Mouse (Mus musculus): ENCODE results near the gene Tarbp2.

DNA sequence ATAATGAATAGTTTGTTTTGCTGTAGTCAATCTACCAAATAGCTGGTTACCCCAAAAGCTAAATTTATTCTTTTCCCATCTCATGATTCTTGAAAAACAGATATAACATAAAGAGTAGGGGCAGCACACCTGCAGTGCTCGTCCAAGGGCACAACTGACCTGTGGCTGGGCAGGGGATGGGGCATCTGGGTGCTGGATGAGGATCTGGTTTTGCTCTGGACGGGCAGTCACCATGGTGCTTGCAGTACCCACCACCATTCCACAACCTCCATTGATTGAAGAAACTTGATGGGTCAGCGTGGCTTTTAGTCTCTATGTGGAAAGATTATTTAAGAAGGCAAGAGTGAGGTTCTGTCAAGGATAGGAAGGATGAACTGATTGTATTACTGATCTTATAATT lies 28.3 kb downstream of the Tarbp2 start:
- TF ChIP-seq CTCF (IDR thresholded peaks at IDR 0.05; ENCODE audit: control insufficient read depth, insufficient read depth, low read length) (no peak), POLR2A (IDR thresholded peaks at IDR 0.05; ENCODE audit: borderline replicate concordance, control insufficient read depth, low read depth, low read length) (no peak)
